Mouse (Mus musculus) liver, embryonic 14 days (tissue): Measurements from ENCODE around the gene Cnmd. TPM values are rescaled to one million over a fixed set of nuclear protein-coding genes. Genes with fewer than 3 reads are reported as not detected.

Experiments used
- polyA plus RNA-seq: library from polyadenylated mRNA; depleted of rRNA; stranded (reverse); fragments of >200 nt; gene quantifications from 2 replicates; pipeline ENCODE4 v1.2.3, GENCODE M21; 2012; rRNA removed

Cnmd gene
- 0.07 TPM in 1 of 2 replicates, not detected in the other for polyA plus RNA-seq

DNA sequence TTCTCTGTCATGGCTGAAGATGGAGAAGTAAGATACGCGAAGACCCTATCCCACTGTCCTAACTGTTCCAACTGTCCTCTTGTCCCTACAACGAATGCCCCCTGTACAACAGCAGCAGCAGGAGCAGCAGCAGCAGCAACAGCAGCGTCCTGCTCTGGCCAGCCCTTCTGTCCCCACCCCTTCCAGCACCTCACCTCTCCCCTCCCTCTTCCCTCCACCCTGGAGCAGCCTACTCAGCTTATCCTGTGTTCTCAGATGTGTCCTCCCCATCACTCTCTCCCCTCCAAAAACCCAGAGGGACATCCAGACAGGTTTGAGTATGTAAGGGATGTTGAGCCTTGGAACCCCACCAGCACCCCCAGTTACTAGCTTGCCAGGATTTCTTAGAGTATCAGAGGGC is at the start of gene Cnmd:
Gene Cnmd (minus strand): TSS at position 170 of the 400 bp plus-strand sequence.

Other genes with a start within 250 kb of the Cnmd start
- 2.1 and 2.6 TPM in 2 replicates for gene Kbtbd7, start 235.7 kb downstream of the Cnmd start, polyA plus RNA-seq
- gene Kbtbd6, start 210.3 kb downstream of the Cnmd start, polyA plus RNA-seq, result 1.8 and 2.2 TPM in 2 replicates
- 9.6 and 11.7 TPM in 2 replicates for gene Elf1, start 181.0 kb downstream of the Cnmd start, polyA plus RNA-seq
- gene Wbp4, start 180.7 kb downstream of the Cnmd start, polyA plus RNA-seq, result 8.1 and 8.4 TPM in 2 replicates
- gene Sugt1, start 74.5 kb downstream of the Cnmd start, polyA plus RNA-seq, result 17.6 and 19.1 TPM in 2 replicates
- gene Pcdh8, start 109.1 kb upstream of the Cnmd start, polyA plus RNA-seq, result 0.05 TPM in 1 of 2 replicates, not detected in the other